Mouse (Mus musculus) MEL (cell line): ENCODE measurements around the gene Tchhl1. TPM values are rescaled to one million over a fixed set of nuclear protein-coding genes. Genes with fewer than 3 reads are reported as not detected.

Source experiments
- DNase-seq: peaks from one replicate; pipeline ENCODE4 v3.0.0; 2011; ENCODE audit warnings: low read depth, low spot score
- H3K27ac ChIP-seq: 2 replicates; pipeline ENCODE4 v1.5.1; 2012; ENCODE audit warnings: low read depth, mild to moderate bottlenecking, control low read depth, low read length, moderate library complexity; ENCODE audit not compliant: control insufficient read depth
- H3K27me3 ChIP-seq, 2 experiments: fragments of 150-350 bp in 1 of 2; sonication (generic) in 1 of 2; 2 replicates each; pipeline ENCODE4 v1.6.1; 2012; ENCODE audit warnings: low read length in 2 of 2, mild to moderate bottlenecking in 2 of 2, improper control_type of control experiment in 1 of 2, moderate library complexity in 1 of 2; ENCODE audit not compliant: insufficient read depth in 2 of 2, control insufficient read depth in 1 of 2
- H3K36me3 ChIP-seq, 2 experiments: 2 replicates each; pipeline ENCODE4 v1.6.1; 2012 to 2014; ENCODE audit warnings: low read length in 2 of 2, improper control_type of control experiment in 1 of 2, inconsistent platforms in 1 of 2, mild to moderate bottlenecking in 1 of 2; ENCODE audit not compliant: insufficient read depth in 2 of 2, control insufficient read depth in 1 of 2
- H3K4me1 ChIP-seq, 2 experiments: fragments of 150-350 bp in 1 of 2; sonication (generic) in 1 of 2; 2 replicates each; pipeline ENCODE4 v1.6.1; 2012; ENCODE audit warnings: low read length in 2 of 2, improper control_type of control experiment in 1 of 2, mild to moderate bottlenecking in 1 of 2; ENCODE audit not compliant: insufficient read depth in 2 of 2, control insufficient read depth in 1 of 2
- H3K4me3 ChIP-seq, 2 experiments: fragments of 150-350 bp in 1 of 2; sonication (generic) in 1 of 2; 2 replicates each; pipeline ENCODE4 v1.5.1; 2012; ENCODE audit warnings: low read depth in 2 of 2, low read length in 2 of 2, mild to moderate bottlenecking in 2 of 2, moderate library complexity in 2 of 2, control low read depth in 1 of 2, improper control_type of control experiment in 1 of 2; ENCODE audit not compliant: control insufficient read depth in 1 of 2, insufficient read depth in 1 of 2
- H3K79me2 ChIP-seq: 2 replicates; pipeline ENCODE4 v1.6.1; 2012; ENCODE audit warnings: mild to moderate bottlenecking, low read length, moderate library complexity; ENCODE audit not compliant: control insufficient read depth, poor library complexity, insufficient read depth
- H3K9ac ChIP-seq: 2 replicates; pipeline ENCODE4 v1.6.1; 2012; ENCODE audit warnings: low read depth, mild to moderate bottlenecking, control low read depth, low read length, moderate library complexity; ENCODE audit not compliant: control insufficient read depth, poor library complexity, severe bottlenecking
- H3K9me3 ChIP-seq: fragments of 150-350 bp; sonication (generic); replicated peaks from 2 replicates; pipeline ENCODE4 v1.6.1; 2012; ENCODE audit warnings: mild to moderate bottlenecking, low read length, improper control_type of control experiment, moderate library complexity; ENCODE audit not compliant: insufficient read depth
- BHLHE40 ChIP-seq: IDR thresholded peaks from 2 replicates; pipeline ENCODE4 v1.6.1; 2012; ENCODE audit warnings: low read depth, mild to moderate bottlenecking, inconsistent platforms, low read length, improper control_type of control experiment, borderline replicate concordance
- CHD1 ChIP-seq: IDR thresholded peaks from 2 replicates; pipeline ENCODE4 v1.6.1; 2012; ENCODE audit warnings: low read depth, mild to moderate bottlenecking, inconsistent platforms, low read length, improper control_type of control experiment
- CTCF ChIP-seq, 3 experiments: IDR thresholded peaks in 2 of 3; conservative IDR thresholded peaks in 1 of 3; 2 replicates each; pipeline ENCODE4 v1.5.1; 2011 to 2012; ENCODE audit warnings: low read length in 3 of 3, low read depth in 2 of 3, mild to moderate bottlenecking in 2 of 3, improper control_type of control experiment in 1 of 3, inconsistent platforms in 1 of 3, mixed read lengths in 1 of 3, moderate library complexity in 1 of 3; ENCODE audit not compliant: control insufficient read depth in 1 of 3, insufficient read depth in 1 of 3, poor library complexity in 1 of 3, severe bottlenecking in 1 of 3
- E2F4 ChIP-seq: IDR thresholded peaks from 2 replicates; pipeline ENCODE4 v1.6.1; 2011; ENCODE audit warnings: low read depth, low read length, improper control_type of control experiment, borderline replicate concordance
- ELF1 ChIP-seq: IDR thresholded peaks from 2 replicates; pipeline ENCODE4 v1.6.1; 2014; ENCODE audit warnings: low read depth, mild to moderate bottlenecking, inconsistent platforms, low read length, improper control_type of control experiment, moderate library complexity
- EP300 ChIP-seq, 2 experiments: IDR thresholded peaks; 2 replicates each; pipeline ENCODE4 v1.6.1; 2011; ENCODE audit warnings: improper control_type of control experiment in 2 of 2, low read length in 2 of 2, low read depth in 1 of 2, mild to moderate bottlenecking in 1 of 2
- ETS1 ChIP-seq: IDR thresholded peaks from 2 replicates; pipeline ENCODE4 v1.6.1; 2012; ENCODE audit warnings: low read depth, mild to moderate bottlenecking, inconsistent platforms, low read length, improper control_type of control experiment, moderate library complexity
- HCFC1 ChIP-seq: IDR thresholded peaks from 2 replicates; pipeline ENCODE4 v1.6.1; 2012; ENCODE audit warnings: low read depth, mild to moderate bottlenecking, inconsistent platforms, low read length, improper control_type of control experiment, moderate library complexity
- MAFK ChIP-seq: IDR thresholded peaks from 2 replicates; pipeline ENCODE4 v1.6.1; 2011; ENCODE audit warnings: low read depth, mild to moderate bottlenecking, low read length, improper control_type of control experiment, borderline replicate concordance
- MAZ ChIP-seq: IDR thresholded peaks from 2 replicates; pipeline ENCODE4 v1.6.1; 2012; ENCODE audit warnings: low read depth, mild to moderate bottlenecking, inconsistent platforms, low read length, improper control_type of control experiment
- MYC ChIP-seq: IDR thresholded peaks from 2 replicates; pipeline ENCODE4 v1.6.1; 2011; ENCODE audit warnings: low read depth, mild to moderate bottlenecking, low read length, improper control_type of control experiment, moderate library complexity
- NELFE ChIP-seq: IDR thresholded peaks from 2 replicates; pipeline ENCODE4 v1.6.1; 2011; ENCODE audit warnings: low read depth, low read length, improper control_type of control experiment
- NRF1 ChIP-seq: IDR thresholded peaks from 2 replicates; pipeline ENCODE4 v1.6.1; 2014; ENCODE audit warnings: low read depth, mild to moderate bottlenecking, inconsistent platforms, low read length, improper control_type of control experiment, moderate library complexity; ENCODE audit not compliant: poor library complexity, insufficient read depth, severe bottlenecking
- POLR2AphosphoS2 ChIP-seq: IDR thresholded peaks from 2 replicates; pipeline ENCODE4 v1.6.1; 2011; ENCODE audit warnings: low read length, improper control_type of control experiment
- POLR2AphosphoS5 ChIP-seq: IDR thresholded peaks from 2 replicates; pipeline ENCODE4 v1.6.1; 2012; ENCODE audit warnings: low read depth, borderline replicate concordance, mild to moderate bottlenecking, inconsistent platforms, low read length, moderate library complexity, mixed read lengths
- RCOR1 ChIP-seq: IDR thresholded peaks from 2 replicates; pipeline ENCODE4 v1.6.1; 2012; ENCODE audit warnings: low read depth, mild to moderate bottlenecking, inconsistent platforms, low read length, improper control_type of control experiment
- ZC3H11A ChIP-seq: IDR thresholded peaks from 2 replicates; pipeline ENCODE4 v1.6.1; 2012; ENCODE audit warnings: low read depth, mild to moderate bottlenecking, inconsistent platforms, low read length, improper control_type of control experiment
- ZKSCAN1 ChIP-seq: IDR thresholded peaks from 2 replicates; pipeline ENCODE4 v1.6.1; 2012; ENCODE audit warnings: low read depth, mild to moderate bottlenecking, inconsistent platforms, low read length, improper control_type of control experiment, moderate library complexity
- ZMIZ1 ChIP-seq: IDR thresholded peaks from 2 replicates; pipeline ENCODE4 v1.6.1; 2012; ENCODE audit warnings: low read depth, mild to moderate bottlenecking, inconsistent platforms, low read length, improper control_type of control experiment, moderate library complexity
- ZNF384 ChIP-seq: IDR thresholded peaks from 2 replicates; pipeline ENCODE4 v1.6.1; 2012; ENCODE audit warnings: low read depth, mild to moderate bottlenecking, inconsistent platforms, low read length, improper control_type of control experiment
- polyA plus RNA-seq, 2 experiments: library from polyadenylated mRNA; stranded (reverse) in 1 of 2; unstranded in 1 of 2; fragments of >175 nt in 1 of 2; fragments of >200 nt in 1 of 2; gene quantifications; 2 replicates each; pipeline versions ENCODE4 v1.2.1 to v1.2.4; 2012; ENCODE audit warnings: low replicate concordance in 2 of 2, low read depth in 1 of 2; ENCODE audit not compliant: insufficient read length in 2 of 2, insufficient read depth in 1 of 2, missing spikeins in 1 of 2
- total RNA-seq: library from RNA; depleted of rRNA; stranded (reverse); fragments of 300-350 nt; gene quantifications from 2 replicates; pipeline ENCODE4 v1.2.3, GENCODE M21; 2012

Tchhl1 gene
- total and polyA plus RNA-seq, 3 experiments, result not detected

DNA sequence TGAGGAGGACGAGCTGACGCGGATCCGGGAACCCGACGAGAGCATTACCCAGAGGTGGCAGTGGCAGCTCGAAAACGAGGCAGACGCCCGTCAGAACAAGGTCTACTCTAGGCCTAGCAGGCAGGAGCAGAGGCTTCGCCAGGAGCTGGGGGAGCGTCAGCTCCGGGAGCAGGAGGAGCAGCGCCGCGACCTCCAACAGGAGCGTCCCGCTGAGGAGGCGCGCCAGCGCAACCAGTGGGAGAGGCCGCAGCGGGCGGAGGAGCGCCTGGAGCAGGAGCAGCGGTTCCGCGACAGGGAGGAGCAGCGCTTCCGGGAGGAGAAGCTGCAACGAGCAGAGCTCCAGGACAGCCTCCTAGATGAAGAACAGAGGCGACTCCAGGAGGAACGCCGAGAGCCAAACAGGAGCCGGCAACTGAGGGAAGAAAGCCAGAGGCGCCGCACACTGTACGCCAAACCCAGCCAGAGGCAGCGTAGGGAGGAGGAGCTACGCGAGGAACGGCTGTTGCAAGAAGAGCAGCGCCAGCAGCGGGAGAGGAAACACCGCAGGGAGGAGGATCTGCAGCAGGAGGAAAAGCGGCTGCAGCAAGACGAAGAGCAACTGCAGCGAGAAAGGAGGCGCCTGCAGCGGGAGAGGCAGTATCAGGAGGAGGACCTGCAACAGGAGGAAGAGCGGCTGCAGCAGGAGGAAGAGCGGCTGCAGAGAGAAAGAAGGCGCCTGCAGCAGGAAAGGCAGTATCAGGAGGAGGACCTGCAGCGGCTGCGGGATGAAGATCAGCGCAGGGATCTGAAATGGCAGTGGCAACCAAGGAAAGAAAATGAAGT, 24.0 kb upstream of the Tchhl1 start:
- Histone ChIP-seq H3K27me3 (no peaks in the 10 kb centered on the region), H3K9me3 (no peaks in the 10 kb centered on the region), H3K4me1 (no peaks in the 10 kb centered on the region), H3K79me2 (no peaks in the 10 kb centered on the region), H3K9ac (no peak overlapping the region), H3K27ac (no peak overlapping the region), H3K36me3 (no peaks in the 10 kb centered on the region), H3K4me3 (no peak overlapping the region)
- no peak for DNase-seq
- no peak for TF ChIP-seq BHLHE40
- no peak for TF ChIP-seq RCOR1
- TF ChIP-seq ZMIZ1, result no peak
- no peak for TF ChIP-seq ETS1
- no peak for TF ChIP-seq EP300 (IDR thresholded peaks at IDR 0.05; ENCODE audit: low read depth in 1 of 2, low read length in 2 of 2)
- no peak for TF ChIP-seq CTCF (IDR thresholded peaks at IDR 0.05 in 2 of 3, conservative IDR thresholded peaks at IDR 0.05 in 1 of 3; ENCODE audit: control insufficient read depth in 1 of 3, insufficient read depth in 1 of 3, low read depth in 2 of 3, low read length in 3 of 3, poor library complexity in 1 of 3, severe bottlenecking in 1 of 3)

DNA sequence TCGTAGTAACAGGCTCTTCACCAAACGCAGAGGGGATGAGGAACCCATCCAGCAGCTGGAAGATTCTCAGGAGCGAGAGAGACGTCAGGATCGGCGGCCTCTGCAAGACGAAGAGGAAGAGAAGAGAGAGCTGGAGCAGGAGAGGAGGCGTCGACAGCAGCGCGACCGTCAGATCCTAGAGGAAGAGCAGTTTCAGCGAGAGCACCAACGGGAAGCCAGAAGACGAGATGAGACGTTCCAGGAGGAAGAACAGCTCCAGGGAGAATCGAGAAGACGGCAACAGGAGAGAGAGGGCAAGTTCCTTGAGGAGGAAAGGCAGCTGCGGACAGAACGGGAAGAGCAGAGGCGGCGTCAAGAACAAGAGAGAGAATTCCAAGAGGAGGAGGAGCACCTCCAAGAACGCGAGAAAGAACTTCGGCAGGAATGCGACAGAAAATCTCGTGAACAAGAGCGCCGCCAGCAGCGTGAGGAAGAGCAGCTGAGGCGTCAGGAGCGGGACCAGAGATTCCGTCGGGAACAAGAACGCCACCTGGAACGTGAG, 23.3 kb upstream of the Tchhl1 start:
- no peak for TF ChIP-seq ELF1
- TF ChIP-seq ZC3H11A, result no peak
- no peak for TF ChIP-seq MAZ
- no peak for TF ChIP-seq HCFC1
- TF ChIP-seq ZNF384, result no peak
- TF ChIP-seq ZKSCAN1, result no peak
- no peak for TF ChIP-seq MAFK
- no peak for TF ChIP-seq MYC
- no peak for TF ChIP-seq NRF1
- TF ChIP-seq ETS1, result no peak
- TF ChIP-seq EP300 (IDR thresholded peaks at IDR 0.05; ENCODE audit: low read depth in 1 of 2, low read length in 2 of 2), result no peak
- TF ChIP-seq POLR2AphosphoS2, result no peak
- no peak for TF ChIP-seq BHLHE40
- TF ChIP-seq E2F4, result no peak
- TF ChIP-seq NELFE, result no peak
- TF ChIP-seq ZMIZ1, result no peak
- no peak for TF ChIP-seq CHD1
- TF ChIP-seq POLR2AphosphoS5, result no peak
- no peaks in the 10 kb centered on the region for H3K4me1 ChIP-seq
- no peak overlapping the region for H3K9ac ChIP-seq
- no peaks in the 10 kb centered on the region for H3K27me3 ChIP-seq
- H3K4me3 ChIP-seq, result no peak overlapping the region
- no peak for DNase-seq
- no peak overlapping the region for H3K27ac ChIP-seq
- H3K9me3 ChIP-seq, result no peaks in the 10 kb centered on the region
- H3K79me2 ChIP-seq, result no peaks in the 10 kb centered on the region
- H3K36me3 ChIP-seq, result no peaks in the 10 kb centered on the region
